Mouse (Mus musculus) forebrain, embryonic 13.5 days (tissue): ENCODE results near the gene Rtp2. TPM values are rescaled to one million over a fixed set of nuclear protein-coding genes. Genes with fewer than 3 reads are reported as not detected.
A peak's percentile ranks its signal among the peaks of the same experiment; 100 is the strongest.

Experiments
- ATAC-seq: fragments of 200-750 bp; cut with Nextera tagmentation; 2 replicates; pipeline ENCODE4 v1.8.0; 2017
- H3K27ac ChIP-seq: fragments of 300-500 bp; sonication (generic); 2 replicates; pipeline ENCODE4 v1.5.1; 2015; ENCODE audit warnings: inconsistent platforms, mild to moderate bottlenecking, moderate library complexity
- H3K27me3 ChIP-seq: fragments of 300-500 bp; sonication (generic); 2 replicates; pipeline ENCODE4 v1.6.1; 2015; ENCODE audit warnings: mild to moderate bottlenecking, inconsistent platforms
- H3K36me3 ChIP-seq: fragments of 300-500 bp; sonication (generic); 2 replicates; pipeline ENCODE4 v1.6.1; 2015; ENCODE audit warnings: mild to moderate bottlenecking, inconsistent platforms; ENCODE audit not compliant: poor library complexity, severe bottlenecking
- H3K4me1 ChIP-seq: fragments of 300-500 bp; sonication (generic); 2 replicates; pipeline ENCODE4 v1.6.1; 2015; ENCODE audit warnings: inconsistent platforms
- H3K4me2 ChIP-seq: fragments of 300-500 bp; sonication (generic); 2 replicates; pipeline ENCODE4 v1.6.1; 2015; ENCODE audit warnings: inconsistent platforms, mild to moderate bottlenecking, moderate library complexity
- H3K4me3 ChIP-seq: fragments of 300-500 bp; sonication (generic); 2 replicates; pipeline ENCODE4 v1.5.1; 2015; ENCODE audit warnings: mild to moderate bottlenecking, inconsistent platforms
- H3K9ac ChIP-seq: fragments of 300-500 bp; sonication (generic); 2 replicates; pipeline ENCODE4 v1.6.1; 2015; ENCODE audit warnings: mild to moderate bottlenecking, inconsistent platforms
- H3K9me3 ChIP-seq: fragments of 300-500 bp; sonication (generic); replicated peaks from 2 replicates; pipeline ENCODE4 v1.6.1; 2016; ENCODE audit warnings: inconsistent platforms
- WGBS: fragments of 180-500 bp; shearing (Covaris S2); methylation state at CpG from one replicate; pipeline ENCODE4 v1.1.7; 2015; 5-methylcytosine and 5-hydroxymethylcytosine counted together
- polyA plus RNA-seq: library from polyadenylated mRNA; unstranded; fragments of >200 nt; fragmentation: Nextera tagmentation; extraction: Ambion mirVana; gene quantifications from 2 replicates; pipeline ENCODE4 v1.2.1, GENCODE M21; 2015

Rtp2 gene
- polyA plus RNA-seq, 1 experiment from 2014 or later, result not detected

DNA sequence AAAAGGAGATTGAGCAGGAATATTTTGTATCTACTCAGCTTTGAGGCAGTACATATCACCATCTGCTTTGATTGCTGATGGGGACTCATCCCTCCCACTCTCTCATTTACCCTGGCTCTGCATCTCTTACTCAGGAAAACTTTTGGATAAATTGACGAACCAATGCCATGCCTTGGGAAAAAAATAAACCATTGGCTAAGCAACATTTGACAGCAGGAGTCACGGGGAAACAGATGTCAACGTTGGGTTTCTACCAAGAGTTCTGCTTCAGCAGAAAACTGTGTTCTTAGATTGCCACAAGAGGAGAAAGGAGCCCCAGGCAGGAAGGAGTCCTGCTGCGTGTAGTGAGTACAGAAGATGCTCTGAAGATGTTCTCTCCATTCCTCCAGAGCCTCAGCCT lies 32.1 kb downstream of the Rtp2 start:
- Histone ChIP-seq H3K27me3 (no peaks in the 10 kb centered on the region), H3K4me2 (no peak overlapping the region), H3K27ac (no peak overlapping the region), H3K36me3 (no peaks in the 10 kb centered on the region), H3K4me3 (no peak overlapping the region), H3K4me1 (peaks cover 8% of the 10 kb centered on the region), H3K9ac (no peak overlapping the region), H3K9me3 (no peaks in the 10 kb centered on the region)
- 85% methylated on average over 4 of the region's 4 CpGs for WGBS
- ATAC-seq, result no peak

DNA sequence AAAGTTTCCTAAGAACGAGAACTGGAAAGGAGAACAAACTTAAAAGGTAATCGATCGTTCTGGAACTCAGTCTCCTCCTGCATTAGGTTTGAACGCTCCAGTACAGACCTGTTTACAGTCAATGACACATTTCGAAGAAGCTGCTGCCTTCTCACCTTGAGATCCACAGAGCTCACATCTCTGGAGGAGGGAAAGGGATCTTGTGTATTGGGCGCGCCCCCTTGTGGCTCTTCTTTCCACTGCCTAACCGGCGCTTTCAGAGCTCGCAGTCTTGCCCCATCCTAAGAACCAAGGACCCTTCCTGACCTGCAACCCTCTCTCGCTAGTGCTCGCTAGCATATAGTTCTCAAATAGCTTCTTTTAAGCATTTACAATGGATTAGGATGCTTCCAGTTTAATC lies 33.4 kb downstream of the Rtp2 start:
- Histone ChIP-seq H3K9ac (no peak overlapping the region), H3K27me3 (no peaks in the 10 kb centered on the region), H3K4me1 (peaks cover 8% of the 10 kb centered on the region), H3K4me3 (no peak overlapping the region), H3K4me2 (peak overlapping the region; percentile 62), H3K27ac (no peak overlapping the region), H3K9me3 (no peaks in the 10 kb centered on the region), H3K36me3 (no peaks in the 10 kb centered on the region)
- WGBS, result 14% methylated on average over 12 of the region's 12 CpGs
- ATAC-seq, result peak; percentile 85

DNA sequence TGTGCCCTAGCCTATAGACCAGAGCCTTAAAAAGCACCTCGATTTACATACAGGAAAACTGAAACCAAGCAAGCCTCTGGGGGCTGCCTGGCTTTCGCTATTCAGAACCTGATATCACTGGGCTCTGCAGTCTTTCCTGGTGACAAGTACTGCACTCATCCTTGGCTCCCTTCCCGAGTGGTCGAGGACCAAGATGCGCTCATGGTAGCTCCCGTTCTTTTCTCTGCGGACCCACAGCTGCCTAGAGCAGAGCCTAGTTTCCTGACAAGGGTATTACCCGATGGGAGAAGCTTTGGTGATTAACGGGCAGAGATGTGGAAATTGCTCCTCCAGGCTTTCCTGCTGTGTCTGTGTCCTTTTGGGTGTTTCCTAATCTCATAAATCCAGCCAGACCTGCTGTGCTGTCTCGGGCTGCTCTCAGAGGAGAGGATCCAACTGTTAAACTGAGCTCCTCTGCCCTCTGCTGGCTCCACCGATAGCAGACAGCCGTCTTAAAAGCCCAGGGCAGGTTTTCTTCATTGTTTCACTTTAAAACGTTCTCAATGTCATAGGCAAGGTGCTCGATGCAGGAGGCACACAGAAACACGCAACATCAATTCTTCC lies 34.1 kb downstream of the Rtp2 start:
- no peaks in the 10 kb centered on the region for H3K36me3 ChIP-seq
- peak; percentile 91 for ATAC-seq
- WGBS, result 8% methylated on average over 15 of the region's 15 CpGs
- peak overlapping the region; percentile 29 for H3K4me3 ChIP-seq
- H3K9ac ChIP-seq, result peak overlapping the region; percentile 55
- no peak overlapping the region for H3K27ac ChIP-seq
- H3K9me3 ChIP-seq, result no peaks in the 10 kb centered on the region
- 0 out of 2 replicates have a peak, but pooled peaks cover under 1% of the 10 kb centered on the region for H3K27me3 ChIP-seq
- peak overlapping the region; percentile 62 for H3K4me2 ChIP-seq
- peaks cover 8% of the 10 kb centered on the region for H3K4me1 ChIP-seq

DNA sequence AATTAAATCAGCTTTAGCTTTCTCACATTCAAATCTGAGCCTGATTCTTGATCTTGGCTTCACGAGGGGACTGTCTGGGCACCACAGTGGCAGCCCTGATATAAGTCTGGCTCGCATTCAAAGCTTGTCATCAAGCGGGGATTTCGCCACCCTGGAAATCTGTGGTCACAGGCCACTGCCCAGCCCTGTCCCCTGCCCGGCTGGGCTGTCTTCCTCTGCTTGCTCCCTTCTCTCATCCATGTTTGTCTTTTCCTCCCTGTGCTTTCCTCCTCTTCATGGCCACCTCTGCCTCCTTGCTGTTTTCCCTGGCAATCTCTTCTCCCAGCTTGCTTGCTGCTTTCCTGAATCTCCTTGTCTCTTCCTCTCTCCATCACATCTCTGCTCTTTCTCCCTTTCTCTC lies 34.7 kb downstream of the Rtp2 start:
- Histone ChIP-seq H3K9me3 (no peaks in the 10 kb centered on the region), H3K4me1 (peaks cover 8% of the 10 kb centered on the region), H3K4me2 (peak overlapping the region; percentile 62), H3K4me3 (no peak overlapping the region), H3K36me3 (no peaks in the 10 kb centered on the region), H3K27me3 (peaks cover 6% of the 10 kb centered on the region), H3K27ac (no peak overlapping the region), H3K9ac (peak overlapping the region; percentile 55; the same call in 1 of the 2 replicates)
- ATAC-seq, result no peak
- 48% methylated on average over 5 of the region's 5 CpGs for WGBS

DNA sequence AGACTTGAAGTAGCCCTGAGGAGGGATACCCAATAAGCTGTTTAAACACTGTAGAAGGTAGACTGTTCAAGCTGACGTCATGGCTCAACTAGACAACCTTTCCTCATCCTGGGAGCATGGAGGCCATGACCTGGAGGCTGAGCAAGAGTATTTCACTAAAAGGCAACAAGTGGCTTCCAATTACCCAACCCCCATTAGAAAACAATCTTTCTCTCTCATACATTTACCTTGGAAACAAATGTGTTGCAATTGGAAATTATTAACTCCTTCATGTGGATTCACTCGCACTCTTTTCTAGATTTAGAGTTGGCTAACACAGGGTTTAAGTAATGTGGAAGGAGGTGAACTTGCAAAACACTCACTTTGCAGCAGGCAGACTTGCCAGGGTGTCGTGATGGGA lies 37.1 kb downstream of the Rtp2 start:
- no peak overlapping the region for H3K9ac ChIP-seq
- WGBS, result 90% methylated on average over 3 of the region's 3 CpGs
- no peaks in the 10 kb centered on the region for H3K9me3 ChIP-seq
- no peaks in the 10 kb centered on the region for H3K36me3 ChIP-seq
- no peak overlapping the region for H3K4me3 ChIP-seq
- H3K4me2 ChIP-seq, result no peak overlapping the region
- H3K27me3 ChIP-seq, result peaks cover 30% of the 10 kb centered on the region
- H3K4me1 ChIP-seq, result peaks cover 8% of the 10 kb centered on the region
- no peak for ATAC-seq
- H3K27ac ChIP-seq, result no peak overlapping the region

DNA sequence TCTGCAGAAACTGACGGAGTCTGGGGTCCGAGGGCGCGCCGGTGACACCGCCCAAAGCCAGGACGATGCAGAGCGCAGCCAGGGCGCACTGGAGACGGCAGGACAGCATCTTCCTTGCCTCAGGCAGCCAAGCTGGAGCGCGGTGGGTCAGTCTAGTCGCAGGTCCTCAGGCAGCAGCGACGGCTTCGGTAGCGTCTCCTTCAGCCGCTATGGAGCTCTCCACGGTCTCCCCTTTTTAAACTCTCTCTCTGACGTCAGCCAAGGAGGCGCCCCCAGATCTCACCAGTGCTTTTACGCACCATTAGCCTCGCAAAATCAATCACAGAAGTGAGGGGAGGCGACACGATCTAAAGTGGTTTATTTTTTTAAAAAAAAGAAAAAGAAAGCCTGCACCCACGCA lies 41.6 kb downstream of the Rtp2 start, which contains the start of gene Sst:
Gene Sst, minus strand, starts transcription at position 323 of the 400 bp plus-strand sequence.
- WGBS, result 3% methylated on average over 26 of the region's 26 CpGs
- Histone ChIP-seq H3K36me3 (no peaks in the 10 kb centered on the region), H3K4me3 (peak within 1 kb of the TSS; percentile 20), H3K4me1 (no peaks in the 10 kb centered on the region; the same call in 1 of the 2 replicates), H3K9me3 (no peaks in the 10 kb centered on the region), H3K27ac (no peak within 1 kb of the TSS), H3K27me3 (peaks cover 40% of the 10 kb centered on the region), H3K4me2 (peak within 1 kb of the TSS; percentile 37), H3K9ac (peak within 1 kb of the TSS; percentile 13; the same call in 1 of the 2 replicates)
- no peak for ATAC-seq

DNA sequence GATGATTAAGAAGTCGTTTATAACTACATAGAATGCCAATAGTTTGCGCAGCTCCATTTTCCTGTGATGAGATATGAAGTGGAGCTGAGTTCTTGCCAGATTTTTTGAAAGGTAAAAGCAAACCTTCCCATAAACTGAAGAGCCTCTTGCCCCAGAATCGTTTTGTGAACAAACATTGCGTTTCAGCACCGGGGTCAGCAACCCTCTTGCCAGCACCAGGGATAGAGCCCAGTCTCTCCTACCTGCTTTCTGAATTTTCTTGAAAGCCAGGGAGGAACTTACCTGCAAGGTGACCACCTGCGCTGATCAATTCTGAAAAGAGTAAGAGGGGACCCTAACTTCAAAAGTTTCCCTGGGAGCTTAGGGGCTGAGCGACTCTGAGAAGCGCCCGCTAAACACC lies 42.0 kb downstream of the Rtp2 start:
- no peak overlapping the region for H3K27ac ChIP-seq
- no peak for ATAC-seq
- no peak overlapping the region for H3K9ac ChIP-seq
- no peaks in the 10 kb centered on the region for H3K36me3 ChIP-seq
- H3K4me1 ChIP-seq, result no peaks in the 10 kb centered on the region; the same call in 1 of the 2 replicates
- H3K4me3 ChIP-seq, result peak overlapping the region; percentile 20
- no peaks in the 10 kb centered on the region for H3K9me3 ChIP-seq
- peaks cover 40% of the 10 kb centered on the region for H3K27me3 ChIP-seq
- 7% methylated on average over 9 of the region's 9 CpGs for WGBS
- H3K4me2 ChIP-seq, result peak overlapping the region; percentile 37

DNA sequence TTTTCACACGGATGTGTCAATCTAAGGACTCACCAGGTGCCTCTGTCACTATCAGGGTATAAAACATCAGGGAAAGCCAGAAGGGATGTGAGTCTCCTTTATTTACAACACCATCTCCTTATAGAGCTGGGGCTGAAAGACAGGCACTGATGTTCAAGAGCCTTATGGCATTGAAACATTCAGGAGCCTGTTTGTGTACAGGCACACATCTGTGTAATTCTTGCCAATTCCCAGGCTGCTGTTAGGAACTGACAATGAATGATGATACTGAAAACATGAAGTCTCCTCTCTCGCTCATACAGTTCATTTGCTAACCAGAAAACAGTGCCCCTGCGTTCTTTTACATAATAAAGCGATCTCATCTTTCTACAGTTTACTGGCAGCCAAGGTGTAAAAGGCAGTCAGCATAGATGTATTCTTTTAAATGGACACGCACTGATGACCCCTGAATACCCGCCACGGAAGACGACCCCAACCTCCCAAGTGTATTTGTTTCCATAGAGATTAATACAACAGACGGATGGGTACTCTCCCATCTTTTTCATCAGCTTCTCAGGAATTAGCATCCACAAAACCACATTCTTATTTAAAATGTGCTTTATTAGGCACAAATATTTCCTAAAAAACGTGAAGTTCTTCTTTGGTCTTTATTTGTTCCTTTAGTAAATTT lies 44.1 kb downstream of the Rtp2 start:
- H3K4me1 ChIP-seq, result no peaks in the 10 kb centered on the region; the same call in 1 of the 2 replicates
- peaks cover 40% of the 10 kb centered on the region for H3K27me3 ChIP-seq
- no peak overlapping the region for H3K27ac ChIP-seq
- H3K9ac ChIP-seq, result no peak overlapping the region
- ATAC-seq, result no peak
- WGBS, result 72% methylated on average over 10 of the region's 10 CpGs
- no peaks in the 10 kb centered on the region for H3K9me3 ChIP-seq
- H3K4me2 ChIP-seq, result no peak overlapping the region
- no peaks in the 10 kb centered on the region for H3K36me3 ChIP-seq
- no peak overlapping the region for H3K4me3 ChIP-seq

DNA sequence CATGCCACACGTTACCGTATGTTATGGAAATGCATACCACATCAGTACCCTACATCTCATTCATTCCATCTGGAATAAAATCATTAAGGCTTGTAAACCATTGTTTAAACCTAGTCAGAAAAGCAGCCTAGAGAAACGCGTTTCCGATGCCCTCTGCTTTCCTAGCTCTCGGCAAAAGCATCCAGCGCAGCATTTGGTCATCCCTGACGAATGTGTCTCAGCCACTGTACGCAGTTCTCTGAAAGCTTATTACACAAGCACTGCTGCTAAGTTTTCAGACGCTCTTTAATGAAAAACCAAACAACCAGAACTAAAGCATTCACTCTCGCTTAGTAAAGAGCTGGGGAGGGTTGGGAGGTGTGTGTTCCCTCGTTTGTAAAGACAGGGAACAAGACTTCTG lies 47.1 kb downstream of the Rtp2 start:
- Histone ChIP-seq H3K4me2 (no peak overlapping the region), H3K4me1 (no peaks in the 10 kb centered on the region), H3K9ac (no peak overlapping the region), H3K36me3 (no peaks in the 10 kb centered on the region), H3K4me3 (no peak overlapping the region), H3K27me3 (peaks cover 10% of the 10 kb centered on the region), H3K9me3 (no peaks in the 10 kb centered on the region), H3K27ac (no peak overlapping the region)
- no peak for ATAC-seq
- 59% methylated on average over 12 of the region's 12 CpGs for WGBS

Other genes starting within 250 kb of the Rtp2 start
- 143 and 203 TPM in 2 replicates for gene Sst, start 41.4 kb downstream of the Rtp2 start, polyA plus RNA-seq
- gene Gm37419, start 56.1 kb upstream of the Rtp2 start, polyA plus RNA-seq, result not detected in 2 replicates
- 0.81 and 0.84 TPM in 2 replicates for gene Bcl6, start 56.5 kb upstream of the Rtp2 start, polyA plus RNA-seq